Mouse (Mus musculus): Measurements from ENCODE around the gene Zfp738.
"Not testable (repeated sequence)": the region's sequence is repeated elsewhere in the genome, so short reads cannot be mapped to it uniquely, and the experiment has no call there.

The Zfp738 gene

DNA sequence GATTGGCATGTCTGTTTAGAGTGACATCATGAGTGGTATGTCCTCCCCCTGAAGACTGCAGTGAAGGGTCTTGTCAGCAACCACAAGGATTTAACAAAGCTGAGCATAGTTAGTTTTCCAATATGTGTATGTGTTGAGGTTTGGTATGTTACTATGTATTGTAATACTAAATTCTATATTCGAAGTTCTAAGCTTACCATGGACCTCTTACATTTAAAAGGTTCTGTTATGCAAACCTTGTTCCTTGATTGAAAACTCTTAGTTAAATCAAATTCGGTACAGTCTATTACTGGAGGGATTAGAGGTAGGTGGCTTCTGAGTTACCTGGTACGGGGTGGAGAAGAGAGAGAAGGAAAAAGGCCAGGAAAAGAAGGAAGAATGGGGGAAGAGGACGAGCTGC is at the start of gene Zfp738:
TSS of gene Zfp738 (minus strand) at position 101 of the 400 bp plus-strand sequence.
- DNase-seq (ENCODE audit: low spot score): no peak

DNA sequence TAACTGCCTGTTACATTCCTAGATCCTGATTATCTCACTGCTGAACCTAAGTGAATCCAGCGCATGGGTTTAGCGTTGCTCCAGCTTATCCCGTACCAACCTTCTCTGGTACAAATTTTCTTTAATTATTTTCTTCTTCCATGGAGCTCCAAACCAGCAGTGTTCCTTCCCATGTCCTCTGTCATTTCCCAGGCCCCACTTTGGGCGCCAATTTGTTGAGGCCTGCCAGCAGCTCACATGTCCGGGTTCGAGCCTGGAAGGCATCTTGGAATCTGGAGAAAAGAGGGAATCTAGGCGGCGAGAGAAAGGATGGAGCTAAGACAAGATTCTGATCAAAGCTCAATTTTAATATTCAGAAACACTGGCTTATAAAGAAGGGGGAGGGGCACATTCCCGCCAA is 47.5 kb upstream of the Zfp738 start:
- not testable (repeated sequence) for DNase-seq (ENCODE audit: low spot score)

DNA sequence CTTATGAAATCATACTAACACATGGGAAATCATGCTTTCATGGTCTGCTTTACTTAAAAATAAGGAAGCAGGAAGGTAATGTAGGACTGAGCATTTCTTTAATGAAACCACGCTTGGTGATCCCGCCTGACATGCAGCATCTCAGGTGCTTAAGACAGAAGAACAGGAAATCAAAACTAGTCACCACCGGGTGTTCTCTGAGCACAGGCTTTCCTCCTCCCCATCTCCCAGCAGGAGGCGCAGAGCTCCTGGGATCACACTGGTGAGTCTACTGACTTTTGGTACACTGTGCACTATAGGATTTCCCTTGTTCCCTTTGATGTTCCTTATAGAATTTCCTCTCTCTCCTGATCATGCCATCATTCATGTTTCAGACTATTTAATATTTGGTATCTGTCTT is 42.6 kb upstream of the Zfp738 start:
- peak; percentile 45 for DNase-seq (ENCODE audit: low spot score)

DNA sequence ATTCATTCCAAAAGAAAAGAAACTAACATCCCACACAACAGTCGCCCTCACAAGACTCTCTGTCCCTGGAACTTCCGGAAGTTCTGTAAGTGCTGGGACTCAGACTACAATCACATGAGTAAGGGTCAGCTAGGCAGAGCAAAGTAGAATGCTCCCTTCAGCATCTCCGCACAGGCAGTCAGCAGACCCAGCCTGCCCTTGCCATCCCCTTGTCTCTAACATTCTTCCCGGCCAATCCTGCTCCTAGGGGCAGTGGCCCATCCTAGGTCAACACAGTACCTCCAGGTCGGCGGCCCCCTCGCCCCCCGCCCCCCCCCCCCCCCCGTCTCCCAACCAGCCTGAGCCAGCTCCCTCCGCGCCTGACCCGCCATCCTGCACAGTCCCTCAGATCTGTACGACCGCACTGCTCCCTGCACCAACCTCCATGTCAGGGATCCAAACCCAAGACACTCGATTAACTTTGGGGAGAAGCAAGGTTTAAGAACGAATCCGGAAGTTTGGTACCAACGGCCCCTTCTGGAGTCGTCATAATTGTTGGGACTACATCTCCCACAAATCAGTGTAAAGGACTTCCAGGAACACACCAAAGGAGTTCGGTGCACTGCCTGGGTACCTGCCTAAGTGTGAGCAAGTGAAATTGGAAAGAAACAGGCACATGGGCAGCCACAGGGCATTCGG is 41.9 kb upstream of the Zfp738 start, which contains the start of gene Zfp65:
TSS of gene Zfp65 (minus strand) at position 533 of the 678 bp plus-strand sequence.
- peak; percentile 67 for DNase-seq (ENCODE audit: low spot score)

DNA sequence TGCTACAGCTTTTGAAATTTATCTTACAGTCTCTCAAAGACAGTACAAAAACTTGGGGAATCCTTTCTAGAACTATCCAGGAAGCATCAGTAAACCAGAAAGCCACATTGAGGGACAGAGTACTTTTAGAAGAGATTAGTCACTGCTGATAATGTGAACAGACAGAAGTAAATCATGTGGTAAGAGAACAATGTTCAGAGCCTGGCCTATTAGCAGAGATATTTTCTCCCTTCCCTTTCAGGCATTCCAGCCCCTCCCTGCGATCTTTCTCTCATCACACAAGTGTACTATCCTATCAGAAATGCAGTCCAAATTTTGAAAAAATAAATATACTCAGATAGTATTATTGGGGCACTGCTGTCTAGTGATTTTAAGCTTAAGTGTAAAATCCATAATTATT is 41.2 kb upstream of the Zfp738 start:
- no peak for DNase-seq (ENCODE audit: low spot score)

DNA sequence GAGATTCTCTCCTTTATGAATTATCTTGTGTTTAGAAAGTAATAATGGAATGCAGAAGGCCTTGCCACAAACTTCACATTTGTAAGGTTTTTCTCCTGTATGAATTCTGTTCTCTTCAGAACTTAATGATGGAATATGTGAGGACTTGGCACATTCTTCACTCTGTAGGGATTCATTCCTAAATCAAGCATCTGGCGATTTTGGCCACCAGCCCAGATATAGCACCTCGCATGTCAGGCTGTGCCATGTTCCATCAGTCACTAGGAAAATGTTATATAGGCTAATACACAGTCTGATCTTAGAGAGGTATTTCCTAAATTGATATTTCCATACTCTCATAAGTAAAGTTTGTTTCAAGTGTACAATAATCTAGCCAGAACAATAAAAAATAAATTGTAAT is 38.5 kb upstream of the Zfp738 start:
- DNase-seq (ENCODE audit: low spot score): not testable (repeated sequence)

DNA sequence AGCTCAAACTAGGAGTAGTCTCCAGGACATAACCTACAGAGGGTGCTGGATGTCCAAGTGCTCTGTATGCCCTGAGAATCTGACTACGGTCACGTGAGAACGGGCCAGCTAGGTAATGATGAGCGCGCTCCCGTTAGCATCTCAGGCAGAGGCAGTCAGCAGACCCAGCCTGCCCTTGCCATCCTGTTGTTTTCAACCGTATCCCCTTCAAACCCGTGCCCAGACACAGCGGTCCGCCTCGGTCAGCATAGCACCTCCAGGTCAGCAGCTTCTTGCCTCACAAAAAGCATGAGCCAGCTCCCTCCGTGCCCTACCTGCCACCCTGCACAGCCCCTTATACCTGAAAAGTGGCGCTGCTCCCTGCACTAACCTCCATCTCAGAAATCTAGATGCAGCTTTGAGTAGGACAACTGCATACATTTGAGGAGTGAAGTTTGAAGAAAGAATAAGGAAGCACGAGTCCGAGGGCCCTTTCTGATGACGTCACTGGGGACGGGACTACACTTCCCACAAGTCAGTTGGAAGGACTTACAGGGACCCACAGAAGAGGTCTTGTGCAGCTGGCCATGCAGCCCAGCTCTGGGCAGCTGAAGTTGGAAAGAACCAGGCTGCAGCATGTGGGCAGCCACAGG is 37.1 kb upstream of the Zfp738 start:
- DNase-seq (ENCODE audit: low spot score): peak; percentile 96

DNA sequence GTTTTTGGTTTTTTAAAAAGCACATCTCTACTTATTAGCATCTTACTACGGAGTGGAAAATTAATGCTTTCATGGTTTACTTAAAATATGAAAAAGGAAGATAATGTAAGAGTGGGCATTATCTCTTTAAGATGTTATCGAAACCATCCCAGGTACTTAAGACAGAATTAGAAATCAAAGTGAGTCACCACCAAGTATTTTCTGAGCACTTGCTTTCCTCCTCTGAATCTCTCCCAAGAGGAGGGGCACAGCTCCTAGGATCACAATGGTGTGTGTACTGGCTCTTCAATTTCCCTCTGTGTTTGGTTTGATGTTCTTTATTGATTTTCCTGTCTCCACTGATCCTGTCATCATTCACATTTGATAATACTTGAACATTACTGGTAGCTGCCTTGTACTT is 3.0 kb downstream of the Zfp738 start:
- DNase-seq (ENCODE audit: low spot score): not testable (repeated sequence)

DNA sequence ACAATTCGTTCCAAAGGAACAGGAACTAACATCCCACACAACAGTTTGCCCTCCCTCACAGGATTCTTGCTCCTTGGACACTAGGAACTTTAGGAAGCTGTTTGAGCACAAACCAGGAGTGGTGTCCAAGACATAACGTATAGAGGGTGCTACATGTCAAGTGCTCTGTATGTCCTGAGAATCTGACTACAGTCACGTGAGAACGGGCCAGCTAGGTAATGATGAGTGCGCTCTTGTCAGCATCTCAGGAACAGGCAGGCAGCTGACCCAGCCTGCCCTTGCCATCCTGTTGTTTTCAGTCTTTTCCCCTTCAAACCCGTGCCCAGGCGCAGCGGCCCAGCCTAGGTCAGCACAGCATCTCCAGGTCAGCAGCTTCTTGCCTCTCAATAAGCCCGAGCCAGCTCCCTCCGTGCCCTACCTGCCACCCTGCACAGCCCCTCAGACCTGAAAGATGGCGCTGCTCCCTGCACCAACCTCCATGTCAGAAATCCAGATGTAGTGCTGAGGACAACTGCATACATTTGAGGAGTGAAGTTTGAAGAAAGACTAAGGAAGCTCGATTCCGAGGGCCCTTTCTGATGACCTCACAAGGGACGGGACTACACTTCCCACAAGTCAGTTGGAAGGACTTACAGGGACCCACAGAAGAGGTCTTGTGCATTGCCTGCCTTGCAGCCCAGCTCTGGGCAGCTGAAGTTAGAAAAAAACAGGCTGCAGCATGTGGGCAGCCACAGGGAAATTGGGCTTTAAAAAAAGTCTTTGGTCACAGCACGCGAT is 3.7 kb downstream of the Zfp738 start:
- DNase-seq (ENCODE audit: low spot score): peak; percentile 90

DNA sequence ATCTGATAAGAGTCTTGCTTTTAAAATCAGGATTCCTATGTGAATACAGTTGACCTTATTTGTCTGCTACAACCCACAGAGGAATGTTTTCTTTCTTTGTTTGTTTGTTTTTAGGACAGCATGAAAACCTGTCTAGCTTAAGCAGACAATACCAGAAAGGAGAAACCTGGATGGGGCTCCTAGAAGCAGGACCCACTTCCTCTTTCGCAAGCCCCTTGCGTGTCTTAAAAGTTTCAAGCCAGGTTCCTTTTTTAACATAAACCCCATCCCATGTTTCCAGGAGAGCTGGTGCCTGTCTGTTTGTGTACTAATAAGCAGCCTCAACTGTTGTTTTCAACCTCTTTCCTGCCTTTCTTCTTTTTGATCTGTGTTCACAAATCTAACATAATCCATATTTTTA is 12.0 kb downstream of the Zfp738 start:
- no peak for DNase-seq (ENCODE audit: low spot score)

DNA sequence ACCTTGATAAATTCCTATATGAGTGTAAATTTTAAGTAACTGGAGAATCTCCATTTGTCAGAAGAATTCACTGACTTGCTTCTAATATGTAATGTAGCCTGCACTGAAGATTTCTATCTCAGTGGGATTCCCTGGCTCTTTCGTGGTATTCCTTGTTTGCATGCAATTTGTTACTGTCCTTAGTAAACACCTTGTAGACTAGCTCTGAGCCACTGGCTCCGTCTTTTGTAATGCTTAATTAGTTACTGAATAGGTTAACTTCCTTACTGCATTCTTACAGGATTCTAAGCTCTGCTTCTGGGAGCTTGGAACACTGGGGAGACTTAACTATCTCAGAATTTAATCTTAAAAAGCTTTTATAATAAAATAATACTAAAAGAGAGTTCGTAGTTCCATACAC is 34.4 kb downstream of the Zfp738 start:
- no peak for DNase-seq (ENCODE audit: low spot score)

DNA sequence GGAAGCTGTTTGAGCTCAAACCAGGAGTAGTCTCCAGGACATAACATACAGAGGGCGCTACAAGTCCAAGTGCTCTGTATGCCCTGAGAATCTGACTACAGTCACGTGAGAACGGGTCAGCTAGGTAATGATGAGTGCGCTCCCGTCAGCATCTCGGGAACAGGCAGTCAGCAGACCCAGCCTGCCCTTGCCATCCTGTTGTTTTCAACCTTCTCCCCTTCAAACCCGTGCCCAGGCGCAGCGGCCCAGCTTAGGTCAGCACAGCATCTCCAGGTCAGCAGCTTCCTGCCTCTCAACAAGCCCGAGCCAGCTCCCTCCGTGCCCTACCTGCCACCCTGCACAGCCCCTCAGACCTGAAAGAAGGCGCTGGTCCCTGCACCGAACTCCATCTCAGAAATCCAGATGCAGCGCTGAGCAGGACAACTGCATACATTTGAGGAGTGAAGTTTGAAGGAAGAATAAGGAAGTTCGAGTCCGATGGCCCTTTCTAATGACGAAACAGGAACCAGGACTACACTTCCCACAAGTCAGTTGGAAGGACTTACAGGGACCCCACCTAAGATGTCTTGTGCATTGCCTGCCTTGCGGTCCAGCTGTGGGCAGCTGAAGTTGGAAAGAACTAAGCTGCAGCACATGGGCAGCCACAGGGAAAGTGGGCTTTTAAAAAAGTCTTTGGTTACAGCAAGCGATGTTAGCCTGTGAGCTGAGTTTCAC is 49.4 kb downstream of the Zfp738 start, which contains the start of the genes Gm49345 and Zfp729a:
TSS of gene Gm49345 (minus strand) at position 476 of the 714 bp plus-strand sequence.
TSS of gene Zfp729a (minus strand) at position 498 of the 714 bp plus-strand sequence.
- peak; percentile 94 for DNase-seq (ENCODE audit: low spot score)

DNA sequence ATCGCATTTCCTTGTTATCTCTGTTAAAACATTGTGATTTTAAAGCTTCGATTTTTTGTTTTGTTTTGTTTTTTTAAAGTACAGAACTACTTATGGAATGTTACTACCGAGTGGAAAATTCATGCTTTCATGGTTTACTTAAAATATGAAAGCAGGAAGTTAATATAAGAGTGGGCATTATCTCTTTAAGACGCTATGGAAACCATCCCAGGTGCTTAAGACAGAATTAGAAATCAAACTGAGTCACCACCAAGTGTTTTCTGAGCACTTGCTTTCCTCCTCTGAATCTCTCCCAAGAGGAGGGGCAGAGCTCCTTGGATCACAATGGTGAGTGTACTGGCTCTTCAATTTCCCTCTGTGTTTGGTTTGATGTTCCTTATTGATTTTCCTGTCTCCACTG is 76.8 kb downstream of the Zfp738 start:
- no peak for DNase-seq (ENCODE audit: low spot score)

DNA sequence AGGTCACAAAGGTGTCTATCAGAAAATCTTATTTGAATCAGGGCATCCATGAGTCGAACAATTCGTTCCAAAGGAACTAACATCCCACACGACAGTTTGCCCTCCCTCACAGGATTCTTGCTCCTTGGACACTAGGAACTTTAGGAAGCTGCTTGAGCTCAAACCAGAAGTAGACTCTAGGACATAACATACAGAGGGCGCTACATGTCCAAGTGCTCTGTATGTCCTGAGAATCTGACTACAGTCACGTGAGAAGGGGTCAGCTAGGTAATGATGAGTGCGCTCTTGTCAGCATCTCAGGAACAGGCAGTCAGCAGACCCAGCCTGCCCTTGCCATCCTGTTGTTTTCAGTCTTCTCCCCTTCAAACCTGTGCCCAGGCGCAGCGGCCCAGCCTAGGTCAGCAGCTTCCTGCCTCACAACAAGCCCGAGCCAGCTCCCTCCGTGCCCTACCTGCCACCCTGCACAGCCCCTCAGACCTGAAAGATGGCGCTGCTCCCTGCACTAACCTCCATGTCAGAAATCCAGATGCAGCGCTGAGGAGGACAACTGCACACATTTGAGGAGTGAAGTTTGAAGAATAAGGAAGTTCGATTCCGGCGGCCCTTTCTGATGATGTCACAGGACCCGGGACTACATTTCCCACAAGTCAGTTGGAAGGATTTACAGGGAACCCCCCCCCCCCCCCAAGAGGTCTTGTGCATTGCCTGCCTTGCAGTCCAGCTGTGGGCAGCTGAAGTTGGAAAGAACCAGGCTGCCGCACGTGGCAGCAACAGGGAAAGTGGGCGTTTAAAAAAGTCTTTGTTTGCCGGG is 77.6 kb downstream of the Zfp738 start, which contains the start of gene Zfp729b:
TSS of gene Zfp729b (minus strand) at position 642 of the 811 bp plus-strand sequence.
- peak; percentile 82 for DNase-seq (ENCODE audit: low spot score)

Data from embryo, embryonic 10 days (tissue).